Mouse (Mus musculus): ENCODE measurements around the gene Rab3b.

- TF ChIP-seq E2F4 (IDR thresholded peaks at IDR 0.05; ENCODE audit: insufficient read depth) (no peak), POLR2A (IDR thresholded peaks at IDR 0.05; ENCODE audit: insufficient read length, low read depth) (no peak), POLR2AphosphoS2 (IDR thresholded peaks at IDR 0.05; ENCODE audit: insufficient read length, low read depth) (no peak), MYOG (IDR thresholded peaks at IDR 0.05; ENCODE audit: control insufficient read depth in 1 of 3, insufficient read depth in 1 of 3, insufficient read length in 2 of 3, low read depth in 2 of 3) (no peak), MYOD1 (IDR thresholded peaks at IDR 0.05; ENCODE audit: control insufficient read depth in 1 of 3, insufficient read length in 2 of 3, low read depth in 2 of 3) (no peak), TCF3 (IDR thresholded peaks at IDR 0.05; ENCODE audit: insufficient read length, low read depth) (no peak), MAX (IDR thresholded peaks at IDR 0.05; ENCODE audit: low read depth) (no peak), REST (IDR thresholded peaks at IDR 0.05; ENCODE audit: insufficient read depth, insufficient read length) (no peak)
These were observed 92.2 kb downstream of the Rab3b start for GRCm38 (mm10) chr4:108971054-108971453.
